Mouse (Mus musculus): ENCODE measurements at regions not wholly inside any gene's neighbourhood (a gene's known extent, or its start where the extent isn't known, plus 50 kb on each side); places are given as distances from the start of the nearest gene placed in this dataset.
A peak's percentile ranks its signal among the peaks of the same experiment; 100 is the strongest.

DNA sequence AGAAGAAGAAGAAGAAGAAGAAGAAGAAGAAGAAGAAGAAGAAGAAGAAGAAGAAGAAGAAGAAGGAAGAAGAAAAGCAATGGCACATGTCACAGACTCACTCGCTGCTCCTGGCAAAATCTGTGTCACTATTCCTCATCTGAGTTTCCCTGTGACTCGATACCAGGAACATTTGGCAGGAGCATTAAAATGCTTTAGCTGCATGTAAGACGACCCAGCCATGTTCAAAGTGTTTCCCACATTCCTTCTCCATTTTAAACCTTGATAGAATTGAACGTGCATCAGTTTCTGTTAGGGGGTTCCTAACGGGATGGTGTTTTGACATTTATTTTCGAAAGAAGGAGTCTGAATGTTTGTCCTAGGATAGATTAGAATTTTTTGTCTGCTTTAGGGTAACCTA lies 51.2 kb upstream of the Pja2 start:
- no peak for DNase-seq (ENCODE audit: low spot score)

DNA sequence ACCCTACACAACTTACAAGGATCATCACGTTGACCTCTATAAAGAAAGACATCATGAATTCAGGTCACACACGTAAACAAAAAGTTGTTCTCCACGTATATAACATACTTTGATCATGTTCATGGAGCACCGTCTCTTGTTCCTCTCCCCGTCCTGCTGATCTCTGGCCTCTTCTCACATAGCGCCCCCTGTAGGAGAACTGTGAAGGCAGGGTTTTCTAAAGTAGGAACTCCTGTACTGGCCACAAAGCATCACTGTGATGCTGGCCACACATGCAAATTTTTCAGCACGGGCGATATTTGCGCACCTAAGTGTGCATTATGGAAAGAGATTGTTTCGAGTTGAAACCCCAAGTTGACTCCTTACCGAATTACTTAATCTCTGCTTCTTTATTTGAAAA lies 51.9 kb upstream of the Pja2 start:
- no peak for DNase-seq (ENCODE audit: low spot score)

GRCm38 (mm10) chr17:64390349-64390748 lies 58.6 kb upstream of the Pja2 start:
- DNase-seq (ENCODE audit: low spot score), result no peak

GRCm38 (mm10) chr17:64397254-64397897 lies 65.7 kb upstream of the Pja2 start:
- DNase-seq (ENCODE audit: low spot score), result no peak

GRCm38 (mm10) chr17:64398114-64398692 lies 66.5 kb upstream of the Pja2 start:
- no peak for DNase-seq (ENCODE audit: low spot score)

- no peak for DNase-seq (ENCODE audit: low spot score)
Measured at GRCm38 (mm10) chr17:64398708-64399107, 67.0 kb upstream of the Pja2 start.

GRCm38 (mm10) chr17:64406742-64407254 lies 75.1 kb upstream of the Pja2 start:
- DNase-seq (ENCODE audit: low spot score), result no peak

DNA sequence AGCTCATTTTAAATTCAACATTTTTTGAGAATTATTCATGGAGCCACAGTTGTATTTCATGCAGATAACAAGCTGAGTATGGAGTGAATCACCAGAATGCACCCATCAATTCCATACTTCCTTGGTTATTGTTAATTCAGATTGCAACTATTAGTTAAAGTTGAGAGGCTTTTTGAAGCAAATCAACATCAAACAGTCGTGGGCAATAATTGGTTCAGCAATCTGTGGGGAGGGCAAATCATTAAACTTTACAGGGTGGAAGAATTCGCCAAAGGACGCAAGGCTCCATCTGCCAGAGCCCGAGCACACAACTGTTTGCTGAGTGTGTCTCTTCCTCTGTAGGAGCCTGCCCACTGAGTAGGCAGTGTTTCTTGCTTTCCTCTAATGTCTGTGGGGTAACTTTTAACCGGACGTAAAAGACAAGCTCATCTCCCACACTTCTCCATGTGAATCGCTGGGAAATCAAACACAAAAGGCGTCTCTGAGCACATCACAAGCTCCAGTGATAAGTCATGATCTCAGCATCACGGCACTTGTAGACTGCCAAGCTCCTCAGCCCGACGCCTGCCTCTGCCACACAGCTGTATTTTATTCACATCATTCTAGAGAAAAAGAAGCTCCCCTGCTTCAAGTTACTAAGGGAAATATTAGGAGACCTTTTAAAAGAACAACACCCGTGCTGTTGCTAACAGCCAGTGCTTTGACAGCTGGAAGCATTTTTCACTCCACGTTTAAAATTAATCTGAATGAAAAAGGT lies 75.7 kb upstream of the Pja2 start:
- no peak for DNase-seq (ENCODE audit: low spot score)

- no peak for DNase-seq (ENCODE audit: low spot score)
Measured at GRCm38 (mm10) chr17:64425811-64426210, 94.1 kb upstream of the Pja2 start.

DNA sequence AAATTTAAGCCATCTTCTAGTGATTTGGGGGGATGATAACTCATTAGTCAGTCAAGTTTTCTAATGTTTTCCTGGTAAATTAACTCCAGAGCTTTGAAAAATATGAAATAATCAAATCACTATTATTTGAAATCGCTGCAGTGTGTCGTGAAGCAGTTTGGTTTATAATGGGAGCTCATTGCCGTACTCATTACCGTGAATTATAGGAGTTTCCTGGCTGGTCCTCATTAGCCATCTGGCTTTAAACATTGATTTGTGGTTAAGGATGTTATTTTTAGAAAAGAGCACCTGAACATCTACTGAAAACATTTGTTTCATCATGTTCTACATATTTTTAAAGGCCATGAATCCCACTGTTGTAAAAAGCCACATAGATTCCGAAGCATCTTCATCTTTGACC lies 94.8 kb upstream of the Pja2 start:
- no peak for DNase-seq (ENCODE audit: low spot score)

- no peak for DNase-seq (ENCODE audit: low spot score)
Measured at GRCm38 (mm10) chr17:64439571-64439970, 107.9 kb upstream of the Pja2 start.

- DNase-seq (ENCODE audit: low spot score), result no peak
Measured at GRCm38 (mm10) chr17:64454736-64455135, 123.0 kb upstream of the Pja2 start.

GRCm38 (mm10) chr17:64466273-64466672 lies 134.3 kb upstream of the Man2a1 start:
- DNase-seq (ENCODE audit: low spot score), result no peak

DNA sequence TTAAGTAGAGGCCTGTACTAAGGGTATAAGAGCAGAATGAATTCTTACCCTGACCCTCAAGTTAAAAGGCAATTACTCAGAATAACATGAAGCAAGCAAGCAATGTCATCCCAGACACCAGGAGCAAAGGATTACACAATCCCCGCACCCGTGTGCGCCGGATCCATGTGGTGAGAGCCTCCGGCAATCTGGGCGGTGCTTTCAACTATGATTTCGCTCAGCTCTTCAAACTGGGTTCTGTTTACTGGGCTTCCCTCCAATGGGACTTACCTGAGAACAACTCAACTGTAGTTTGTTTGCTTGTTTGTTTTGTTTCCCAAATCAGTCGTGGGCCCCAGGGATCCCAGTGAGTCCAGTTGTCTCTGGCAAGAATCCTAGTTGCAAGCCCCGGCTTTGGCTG lies 133.8 kb upstream of the Man2a1 start:
- DNase-seq (ENCODE audit: low spot score), result no peak

GRCm38 (mm10) chr17:64467297-64467696 lies 133.2 kb upstream of the Man2a1 start:
- DNase-seq (ENCODE audit: low spot score), result no peak

- no peak for DNase-seq (ENCODE audit: low spot score)
Measured at GRCm38 (mm10) chr17:64469754-64470400, 130.7 kb upstream of the Man2a1 start.

DNA sequence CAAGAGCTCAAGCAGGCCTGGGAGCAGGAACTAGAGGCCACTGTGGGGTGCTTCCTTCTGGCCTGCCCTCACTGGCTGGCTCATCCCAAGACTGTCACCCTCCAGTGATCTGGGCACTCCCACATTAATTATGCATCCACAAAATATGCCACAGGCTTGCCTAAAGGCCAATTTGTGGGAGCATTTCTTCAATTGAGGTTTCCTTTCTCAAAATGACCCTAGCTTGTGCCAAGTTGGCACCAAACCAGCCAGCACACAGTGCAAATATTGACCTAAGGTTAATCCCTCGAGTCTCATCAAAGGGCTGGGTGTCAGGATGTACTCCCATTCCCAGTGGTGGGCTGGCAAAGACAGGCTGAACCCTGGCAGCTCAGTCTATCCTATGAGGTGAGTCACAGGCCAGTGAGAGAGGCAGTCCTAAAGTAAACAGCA lies 119.9 kb upstream of the Man2a1 start:
- peak; percentile 65 for DNase-seq (ENCODE audit: low spot score)

GRCm38 (mm10) chr17:64484835-64485234 lies 115.7 kb upstream of the Man2a1 start:
- no peak for DNase-seq (ENCODE audit: low spot score)

- DNase-seq (ENCODE audit: low spot score), result no peak
Measured at GRCm38 (mm10) chr17:64489769-64490335, 110.7 kb upstream of the Man2a1 start.

DNA sequence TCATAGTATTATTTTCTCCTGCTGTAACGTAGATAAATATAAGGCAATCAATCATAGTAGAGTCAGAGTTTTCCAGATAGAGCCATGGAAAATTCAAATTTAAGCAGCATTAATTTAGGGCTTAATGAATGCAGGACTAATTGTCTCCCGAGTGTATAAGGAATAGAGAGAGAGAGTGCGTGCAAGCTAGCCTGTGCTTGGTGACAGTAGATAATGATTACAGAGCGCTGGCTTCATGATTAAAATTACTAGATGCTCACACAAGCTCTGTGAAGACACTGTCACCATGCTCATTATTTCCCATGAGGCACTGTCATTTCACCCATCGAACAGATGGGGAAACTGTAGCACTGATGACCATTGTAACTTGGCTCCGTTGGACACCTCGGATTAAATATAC lies 109.9 kb upstream of the Man2a1 start:
- no peak for DNase-seq (ENCODE audit: low spot score)

- no peak for DNase-seq (ENCODE audit: low spot score)
Measured at GRCm38 (mm10) chr17:64491922-64492353, 108.6 kb upstream of the Man2a1 start.

DNA sequence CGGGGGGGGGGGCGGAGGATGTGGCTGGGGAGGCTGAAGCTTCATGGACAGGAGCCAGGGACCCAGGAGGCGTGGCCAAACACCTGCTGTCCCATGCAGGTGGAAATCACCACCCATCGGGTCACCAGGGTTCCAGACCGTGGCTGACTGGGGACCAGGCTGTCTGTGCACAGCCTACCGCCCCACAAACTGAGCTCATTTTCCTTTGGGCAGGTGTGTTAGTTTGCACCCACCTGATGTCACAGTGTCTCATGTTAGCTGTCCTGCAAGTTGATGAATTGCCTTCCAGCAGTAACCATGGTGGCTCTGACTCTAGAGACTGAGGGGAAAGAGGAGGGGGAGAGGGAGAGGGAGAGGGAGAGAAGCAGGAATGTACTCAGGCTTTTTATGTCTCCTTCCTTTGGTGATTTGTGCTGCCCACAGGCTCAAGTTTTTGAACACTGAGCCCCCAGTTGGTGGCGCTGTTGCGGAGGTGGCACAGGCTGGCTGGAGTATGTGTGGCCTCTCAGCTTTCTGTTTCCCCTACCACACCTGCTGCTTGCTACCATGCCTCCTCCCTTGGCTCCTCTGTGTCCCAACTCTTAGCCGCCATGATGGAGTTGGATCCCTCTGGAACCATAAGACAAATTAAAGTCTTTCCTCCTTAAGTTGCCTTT lies 107.8 kb upstream of the Man2a1 start:
- no peak for DNase-seq (ENCODE audit: low spot score)

Measured in adipocyte (in vitro differentiated cells).